Mouse (Mus musculus) forebrain, embryonic 13.5 days (tissue): ENCODE results near the gene Cep57l1. TPM values are rescaled to one million over a fixed set of nuclear protein-coding genes. Genes with fewer than 3 reads are reported as not detected.

Source experiments
- ATAC-seq: fragments of 200-750 bp; cut with Nextera tagmentation; 2 replicates; pipeline ENCODE4 v1.8.0; 2017
- H3K27ac ChIP-seq: fragments of 300-500 bp; sonication (generic); 2 replicates; pipeline ENCODE4 v1.5.1; 2015; ENCODE audit warnings: inconsistent platforms, mild to moderate bottlenecking, moderate library complexity
- H3K27me3 ChIP-seq: fragments of 300-500 bp; sonication (generic); 2 replicates; pipeline ENCODE4 v1.6.1; 2015; ENCODE audit warnings: mild to moderate bottlenecking, inconsistent platforms
- H3K36me3 ChIP-seq: fragments of 300-500 bp; sonication (generic); 2 replicates; pipeline ENCODE4 v1.6.1; 2015; ENCODE audit warnings: mild to moderate bottlenecking, inconsistent platforms; ENCODE audit not compliant: poor library complexity, severe bottlenecking
- H3K4me1 ChIP-seq: fragments of 300-500 bp; sonication (generic); 2 replicates; pipeline ENCODE4 v1.6.1; 2015; ENCODE audit warnings: inconsistent platforms
- H3K4me2 ChIP-seq: fragments of 300-500 bp; sonication (generic); 2 replicates; pipeline ENCODE4 v1.6.1; 2015; ENCODE audit warnings: inconsistent platforms, mild to moderate bottlenecking, moderate library complexity
- H3K4me3 ChIP-seq: fragments of 300-500 bp; sonication (generic); 2 replicates; pipeline ENCODE4 v1.5.1; 2015; ENCODE audit warnings: mild to moderate bottlenecking, inconsistent platforms
- H3K9ac ChIP-seq: fragments of 300-500 bp; sonication (generic); 2 replicates; pipeline ENCODE4 v1.6.1; 2015; ENCODE audit warnings: mild to moderate bottlenecking, inconsistent platforms
- H3K9me3 ChIP-seq: fragments of 300-500 bp; sonication (generic); replicated peaks from 2 replicates; pipeline ENCODE4 v1.6.1; 2016; ENCODE audit warnings: inconsistent platforms
- WGBS: fragments of 180-500 bp; shearing (Covaris S2); methylation state at CpG from one replicate; pipeline ENCODE4 v1.1.7; 2015; 5-methylcytosine and 5-hydroxymethylcytosine counted together
- polyA plus RNA-seq: library from polyadenylated mRNA; unstranded; fragments of >200 nt; fragmentation: Nextera tagmentation; extraction: Ambion mirVana; gene quantifications from 2 replicates; pipeline ENCODE4 v1.2.1, GENCODE M21; 2015

The Cep57l1 gene
- polyA plus RNA-seq, 1 experiment from 2014 or later, result 21.2 TPM

DNA sequence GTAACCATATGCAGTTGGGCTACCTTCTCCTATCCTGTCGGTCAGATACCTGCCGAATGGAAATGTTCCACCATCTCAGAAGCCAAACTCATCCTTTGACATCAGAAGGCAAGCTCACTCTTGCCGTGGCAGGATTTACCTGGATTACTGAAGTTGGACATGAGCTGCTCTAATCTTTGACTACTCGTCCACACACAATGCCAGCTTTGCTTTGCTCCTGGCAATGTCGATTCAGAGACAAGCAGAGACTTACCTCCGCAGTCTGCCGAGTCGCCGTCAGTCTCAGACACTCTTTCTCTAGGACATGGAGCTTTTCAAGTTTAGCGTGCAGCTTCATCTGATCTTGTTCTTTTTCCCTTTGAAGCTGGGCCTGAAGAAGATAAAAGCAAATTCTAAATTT, 78.9 kb downstream of the Cep57l1 start:
- Histone ChIP-seq H3K9ac (no peak overlapping the region), H3K9me3 (no peaks in the 10 kb centered on the region; the same call in 1 of the 2 replicates), H3K27me3 (no peaks in the 10 kb centered on the region), H3K4me1 (peaks cover 4% of the 10 kb centered on the region), H3K4me2 (no peak overlapping the region), H3K4me3 (no peak overlapping the region), H3K27ac (no peak overlapping the region), H3K36me3 (peaks cover 28% of the 10 kb centered on the region)
- 89% methylated on average over 10 of the region's 10 CpGs for WGBS
- ATAC-seq, result no peak

DNA sequence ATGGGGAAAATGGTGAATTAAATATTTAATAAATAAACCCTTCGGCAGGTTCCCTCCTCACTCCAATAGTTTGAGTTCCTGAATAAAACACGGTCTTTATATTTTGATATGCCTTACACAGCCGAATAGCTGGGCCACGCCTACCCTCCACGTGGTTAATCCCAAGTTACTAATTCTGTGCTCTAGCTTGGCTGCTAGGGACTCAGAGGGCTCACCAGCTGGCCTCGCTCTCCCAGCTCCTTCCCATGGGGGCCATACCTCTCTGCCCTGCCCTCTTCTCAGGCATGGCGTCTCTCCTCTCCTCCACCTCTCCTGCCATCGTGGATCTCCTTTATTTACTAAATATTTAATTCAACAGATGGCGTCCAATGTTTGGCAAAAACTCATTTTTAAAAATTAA, 83.5 kb downstream of the Cep57l1 start:
- no peaks in the 10 kb centered on the region for H3K4me1 ChIP-seq
- WGBS, result 86% methylated on average over 9 of the region's 9 CpGs
- peaks cover 28% of the 10 kb centered on the region for H3K36me3 ChIP-seq
- H3K27me3 ChIP-seq, result no peaks in the 10 kb centered on the region
- no peak overlapping the region for H3K27ac ChIP-seq
- no peak for ATAC-seq
- H3K4me3 ChIP-seq, result no peak overlapping the region
- H3K4me2 ChIP-seq, result no peak overlapping the region
- no peak overlapping the region for H3K9ac ChIP-seq
- no peaks in the 10 kb centered on the region; the same call in 1 of the 2 replicates for H3K9me3 ChIP-seq

DNA sequence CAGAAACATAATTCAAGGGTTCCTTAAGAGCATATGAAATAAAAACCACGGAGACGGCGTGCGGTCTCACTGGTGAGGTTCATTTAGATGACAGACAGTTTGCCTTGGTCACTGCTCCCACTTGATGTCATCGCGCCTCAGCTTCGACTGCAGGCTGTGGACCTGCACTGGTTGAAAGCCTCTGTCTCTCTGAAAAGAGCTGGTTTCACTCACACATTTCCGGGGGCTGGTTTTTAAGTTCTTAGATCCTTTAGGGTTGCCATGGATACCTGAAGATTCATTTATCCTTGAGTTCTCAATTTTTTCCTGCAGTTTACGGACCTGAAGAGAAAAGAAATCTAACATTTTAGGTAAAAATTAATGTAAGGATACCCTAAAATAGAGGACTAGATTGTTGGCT, 90.1 kb downstream of the Cep57l1 start:
- 69% methylated on average over 9 of the region's 9 CpGs for whole genome bisulfite sequencing
- H3K9ac ChIP-seq, result no peak overlapping the region
- H3K36me3 ChIP-seq, result no peaks in the 10 kb centered on the region
- no peaks in the 10 kb centered on the region for H3K27me3 ChIP-seq
- H3K4me1 ChIP-seq, result peaks cover 13% of the 10 kb centered on the region; the same call in 1 of the 2 replicates
- H3K4me3 ChIP-seq, result no peak overlapping the region
- ATAC-seq, result no peak
- H3K9me3 ChIP-seq, result no peaks in the 10 kb centered on the region
- no peak overlapping the region for H3K27ac ChIP-seq
- no peak overlapping the region for H3K4me2 ChIP-seq

DNA sequence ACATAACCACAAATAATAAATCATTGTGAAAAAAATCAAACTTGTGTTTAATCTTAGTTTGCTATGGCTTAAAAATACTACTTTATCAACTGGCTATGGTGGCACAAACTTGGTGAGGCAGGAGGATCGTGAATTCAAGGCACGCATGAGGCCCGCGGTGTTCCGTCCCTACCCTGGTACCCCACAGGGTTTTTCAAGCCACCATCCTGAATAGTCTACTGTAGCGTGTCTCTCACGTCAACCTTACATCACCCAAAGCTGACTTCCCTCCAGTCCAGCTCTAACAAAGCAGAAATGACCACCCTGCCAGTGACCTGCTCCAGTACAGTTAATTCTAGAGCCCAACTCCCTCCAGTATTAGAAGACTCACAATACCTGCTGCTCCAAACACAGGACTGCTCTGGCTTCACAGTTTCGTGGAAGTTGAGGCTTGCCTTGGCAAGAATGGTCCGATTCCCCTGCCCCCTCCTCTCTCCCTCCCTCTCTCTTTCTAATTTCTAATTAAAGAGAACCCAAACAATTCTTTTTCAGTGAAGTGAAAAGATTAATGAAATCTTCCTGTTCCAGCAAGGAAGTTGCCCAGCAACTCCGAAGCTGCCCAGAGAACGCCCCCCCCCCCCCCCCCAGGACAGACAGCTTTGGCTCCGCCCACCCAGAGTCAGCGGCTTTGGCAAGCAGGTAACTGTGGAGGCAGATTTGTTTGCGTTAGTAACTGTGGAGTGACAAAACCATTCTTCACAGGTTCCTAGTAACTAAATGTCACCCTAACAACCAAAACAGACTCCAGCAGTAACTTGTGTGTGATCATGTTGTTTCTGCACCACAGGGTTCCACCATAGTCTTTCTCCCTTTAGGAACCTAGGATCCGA, 93.4 kb downstream of the Cep57l1 start, which contains the start of gene Ccdc162:
Ccdc162 (minus strand) TSS at position 606 of the 869 bp plus-strand sequence.
- H3K27ac ChIP-seq, result no peak within 1 kb of the TSS
- no peaks in the 10 kb centered on the region for H3K27me3 ChIP-seq
- H3K4me2 ChIP-seq, result peak within 1 kb of the TSS; percentile 27
- no peaks in the 10 kb centered on the region for H3K9me3 ChIP-seq
- H3K36me3 ChIP-seq, result no peaks in the 10 kb centered on the region
- WGBS, result 35% methylated on average over 15 of the region's 15 CpGs
- no peak within 1 kb of the TSS for H3K9ac ChIP-seq
- H3K4me3 ChIP-seq, result no peak within 1 kb of the TSS
- ATAC-seq, result peak; percentile 45; the same call in 1 of the 2 replicates
- peaks cover 13% of the 10 kb centered on the region; the same call in 1 of the 2 replicates for H3K4me1 ChIP-seq

DNA sequence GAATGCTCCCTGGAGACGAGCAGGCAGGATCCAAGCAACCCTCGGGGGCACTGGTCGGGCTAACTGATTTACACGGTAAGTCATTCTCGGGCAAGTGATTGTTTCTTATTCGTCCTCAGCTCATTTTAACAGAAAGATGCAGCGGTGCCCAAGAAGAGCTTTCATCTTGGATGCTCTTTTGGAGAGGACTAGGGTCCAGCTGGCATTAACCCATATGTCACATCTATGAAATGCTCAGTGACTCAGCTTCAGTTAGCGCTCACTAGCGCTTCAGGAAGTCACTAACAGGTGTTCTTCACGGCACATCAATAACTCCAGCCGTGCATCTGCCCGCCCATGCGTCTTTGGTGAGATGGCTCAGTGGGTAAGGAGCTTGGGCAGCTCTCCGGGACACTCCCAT, 94.1 kb downstream of the Cep57l1 start:
- Histone ChIP-seq H3K4me2 (no peak overlapping the region), H3K36me3 (no peaks in the 10 kb centered on the region), H3K27me3 (no peaks in the 10 kb centered on the region), H3K9me3 (no peaks in the 10 kb centered on the region), H3K4me1 (peaks cover 13% of the 10 kb centered on the region; the same call in 1 of the 2 replicates), H3K4me3 (no peak overlapping the region), H3K9ac (no peak overlapping the region), H3K27ac (no peak overlapping the region)
- ATAC-seq, result no peak
- WGBS, result 88% methylated on average over 14 of the region's 14 CpGs

DNA sequence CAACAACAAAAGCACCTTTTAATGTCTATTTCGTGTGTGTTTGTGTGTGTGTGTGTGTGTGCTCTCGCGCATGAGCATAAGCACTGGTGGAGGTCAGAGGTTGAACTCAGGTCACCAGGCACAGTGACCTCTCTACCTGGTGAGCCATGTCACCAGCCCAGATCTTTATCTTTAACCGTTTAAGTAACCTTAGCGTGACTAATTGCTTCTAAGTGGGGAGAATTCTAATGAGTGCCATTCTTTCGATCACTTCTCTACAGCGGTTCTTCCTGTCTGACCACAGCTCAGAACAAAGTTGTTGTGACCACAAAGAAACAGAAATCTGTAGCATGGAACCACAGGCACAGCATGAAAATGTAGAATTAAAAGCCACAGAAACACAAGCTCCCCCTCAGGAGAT, 98.2 kb downstream of the Cep57l1 start:
- Histone ChIP-seq H3K9ac (no peak overlapping the region), H3K27ac (no peak overlapping the region), H3K9me3 (no peaks in the 10 kb centered on the region), H3K36me3 (no peaks in the 10 kb centered on the region), H3K27me3 (no peaks in the 10 kb centered on the region), H3K4me1 (peaks cover 8% of the 10 kb centered on the region; the same call in 1 of the 2 replicates), H3K4me3 (no peak overlapping the region), H3K4me2 (no peak overlapping the region)
- no peak for ATAC-seq
- 55% methylated on average over 7 of the region's 7 CpGs for WGBS

DNA sequence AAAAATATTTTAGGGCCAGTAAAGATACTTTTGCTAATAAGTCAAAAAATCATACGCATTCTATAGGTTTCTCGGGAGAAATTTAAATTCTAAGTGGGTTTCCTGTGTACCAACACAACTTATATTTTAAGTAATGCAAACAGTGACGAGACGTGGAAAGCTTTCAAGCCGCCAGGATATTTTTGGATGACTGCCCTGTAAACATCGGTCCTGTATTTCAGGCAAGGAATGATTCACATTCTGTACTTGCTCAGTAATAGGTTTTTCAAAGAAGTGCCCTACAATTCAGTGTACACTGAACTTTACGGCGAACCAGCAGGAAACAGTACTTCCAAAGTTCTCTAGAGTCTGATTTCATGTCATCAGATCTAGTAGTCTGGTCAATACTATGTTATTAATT, 98.9 kb downstream of the Cep57l1 start:
- H3K36me3 ChIP-seq, result no peaks in the 10 kb centered on the region
- no peak overlapping the region for H3K9ac ChIP-seq
- H3K4me1 ChIP-seq, result peaks cover 4% of the 10 kb centered on the region; the same call in 1 of the 2 replicates
- no peak for ATAC-seq
- H3K4me2 ChIP-seq, result no peak overlapping the region
- no peak overlapping the region for H3K27ac ChIP-seq
- no peaks in the 10 kb centered on the region for H3K27me3 ChIP-seq
- WGBS, result 88% methylated on average over 8 of the region's 8 CpGs
- H3K9me3 ChIP-seq, result no peaks in the 10 kb centered on the region
- H3K4me3 ChIP-seq, result no peak overlapping the region

DNA sequence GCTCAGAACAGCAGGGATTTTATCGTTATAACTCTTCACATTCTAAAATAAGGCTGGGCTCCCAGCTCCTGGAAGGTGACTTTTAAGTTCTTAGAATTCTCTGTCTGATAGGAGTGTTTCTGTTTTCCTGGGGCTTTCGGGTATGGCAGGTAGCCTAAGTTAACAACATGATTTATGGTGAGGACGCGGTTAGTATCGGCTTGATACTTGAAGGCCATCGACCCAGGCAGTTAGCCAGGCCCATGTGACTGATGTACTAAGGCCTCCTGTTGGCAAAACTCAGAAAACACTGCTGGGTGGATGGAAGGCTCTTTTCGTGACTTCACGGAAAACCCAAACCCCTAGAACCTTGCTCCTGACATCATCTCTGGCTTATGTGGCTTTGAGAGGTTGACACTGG, 100.3 kb downstream of the Cep57l1 start:
- no peak for ATAC-seq
- Histone ChIP-seq H3K9me3 (no peaks in the 10 kb centered on the region), H3K4me3 (no peak overlapping the region), H3K36me3 (no peaks in the 10 kb centered on the region), H3K4me1 (no peaks in the 10 kb centered on the region), H3K4me2 (no peak overlapping the region), H3K9ac (no peak overlapping the region), H3K27me3 (no peaks in the 10 kb centered on the region), H3K27ac (no peak overlapping the region)
- 94% methylated on average over 8 of the region's 8 CpGs for WGBS

DNA sequence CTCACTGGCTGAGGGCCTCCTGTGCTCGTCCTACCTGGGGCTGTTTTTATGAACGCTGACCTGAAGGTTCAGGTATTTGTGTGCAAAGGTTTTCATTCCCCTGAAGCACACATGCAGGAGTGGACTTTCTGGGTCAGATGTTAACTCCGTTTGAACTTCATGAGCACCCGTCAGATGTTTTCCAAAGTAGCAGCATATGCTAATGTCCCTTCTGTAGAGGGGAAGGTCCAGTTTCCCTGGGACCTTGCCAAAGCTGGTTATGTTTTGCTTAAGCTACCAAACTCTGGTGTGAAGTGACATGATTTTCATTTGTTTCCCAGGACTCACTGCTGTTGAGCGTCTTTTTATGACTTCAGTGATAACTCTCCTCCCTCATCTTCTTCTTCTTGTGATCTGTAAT, 110.0 kb downstream of the Cep57l1 start:
- no peak overlapping the region for H3K4me2 ChIP-seq
- no peak overlapping the region for H3K4me3 ChIP-seq
- no peaks in the 10 kb centered on the region for H3K27me3 ChIP-seq
- H3K4me1 ChIP-seq, result no peaks in the 10 kb centered on the region
- H3K9me3 ChIP-seq, result no peaks in the 10 kb centered on the region
- H3K27ac ChIP-seq, result no peak overlapping the region
- WGBS, result 87% methylated on average over 5 of the region's 5 CpGs
- ATAC-seq, result no peak
- no peaks in the 10 kb centered on the region for H3K36me3 ChIP-seq
- H3K9ac ChIP-seq, result no peak overlapping the region

DNA sequence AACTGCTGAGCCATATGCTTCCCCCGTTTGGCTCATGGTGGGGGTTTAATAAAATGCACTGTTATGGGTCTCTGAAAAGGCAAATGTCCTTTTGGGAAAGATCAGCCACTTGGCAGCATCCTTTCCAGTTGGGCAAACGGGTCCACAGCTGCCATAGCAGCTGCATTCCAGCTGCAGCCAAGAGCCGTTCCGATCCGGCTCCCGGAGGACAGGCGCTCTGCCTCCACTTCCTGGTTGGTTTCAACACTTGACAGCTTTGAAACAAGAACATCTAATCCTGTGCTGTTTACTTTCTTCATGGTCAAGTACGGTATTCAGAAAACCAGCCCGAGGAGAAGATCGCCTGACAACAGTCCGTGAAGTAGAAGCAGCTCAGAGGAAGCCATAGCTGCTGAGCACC, 112.6 kb downstream of the Cep57l1 start:
- no peak overlapping the region for H3K27ac ChIP-seq
- H3K4me3 ChIP-seq, result no peak overlapping the region
- no peaks in the 10 kb centered on the region for H3K4me1 ChIP-seq
- no peak overlapping the region for H3K4me2 ChIP-seq
- no peak for ATAC-seq
- 87% methylated on average over 11 of the region's 11 CpGs for WGBS
- no peaks in the 10 kb centered on the region for H3K9me3 ChIP-seq
- no peak overlapping the region for H3K9ac ChIP-seq
- no peaks in the 10 kb centered on the region for H3K36me3 ChIP-seq
- H3K27me3 ChIP-seq, result 0 out of 2 replicates have a peak, but pooled peaks cover 4% of the 10 kb centered on the region

DNA sequence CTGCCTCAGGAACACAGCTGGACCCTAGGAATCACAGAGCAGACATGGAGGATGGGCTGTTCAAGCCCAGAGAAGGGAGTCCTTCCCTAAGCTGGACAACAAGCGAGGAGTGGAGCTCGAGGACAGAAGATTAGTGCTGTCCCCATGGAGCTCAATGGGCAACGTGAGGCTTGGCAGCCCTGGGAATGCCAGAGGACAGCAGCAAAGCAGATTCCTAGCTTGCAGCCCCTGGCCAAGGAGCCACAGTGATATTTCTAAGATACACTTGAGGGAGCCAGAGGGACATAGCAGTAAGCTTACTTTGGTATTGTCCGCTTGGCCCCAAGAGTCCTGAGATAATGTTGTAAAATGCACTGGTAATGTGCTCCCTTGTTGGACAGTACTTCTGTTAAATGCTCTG, 118.7 kb downstream of the Cep57l1 start:
- Histone ChIP-seq H3K4me3 (no peak overlapping the region), H3K4me2 (no peak overlapping the region), H3K36me3 (no peaks in the 10 kb centered on the region), H3K9me3 (0 out of 2 replicates have a peak, but pooled peaks cover 4% of the 10 kb centered on the region), H3K27ac (no peak overlapping the region), H3K27me3 (peaks cover 8% of the 10 kb centered on the region; the same call in 1 of the 2 replicates), H3K9ac (no peak overlapping the region), H3K4me1 (0 out of 2 replicates have a peak, but pooled peaks cover 5% of the 10 kb centered on the region)
- 67% methylated on average over 4 of the region's 4 CpGs for WGBS
- ATAC-seq, result no peak
